Mouse (Mus musculus) hindbrain, embryonic 10.5 days (tissue): ENCODE data around the gene Cideb. TPM values are rescaled to one million over a fixed set of nuclear protein-coding genes. Genes with fewer than 3 reads are reported as not detected.
"Not testable (repeated sequence)": the region's sequence is repeated elsewhere in the genome, so short reads cannot be mapped to it uniquely, and the experiment has no call there.

Experiments used
- DNase-seq: peaks from one replicate; pipeline ENCODE4 v3.0.0-alpha.2; 2017; ENCODE audit warnings: low spot score
- H3K27ac ChIP-seq: fragments of 300-500 bp; sonication (generic); 2 replicates; pipeline ENCODE4 v1.5.1; 2016; ENCODE audit warnings: mild to moderate bottlenecking, moderate library complexity
- H3K27me3 ChIP-seq: fragments of 300-500 bp; sonication (generic); 2 replicates; pipeline ENCODE4 v1.6.1; 2016; ENCODE audit warnings: mild to moderate bottlenecking; ENCODE audit not compliant: poor library complexity, insufficient read depth, severe bottlenecking
- H3K36me3 ChIP-seq: fragments of 300-500 bp; sonication (generic); 2 replicates; pipeline ENCODE4 v1.6.1; 2016; ENCODE audit warnings: mild to moderate bottlenecking, moderate library complexity
- H3K4me1 ChIP-seq: fragments of 300-500 bp; sonication (generic); replicated peaks from 2 replicates; pipeline ENCODE4 v1.6.1; 2016; ENCODE audit warnings: mild to moderate bottlenecking
- H3K4me3 ChIP-seq: fragments of 300-500 bp; sonication (generic); 2 replicates; pipeline ENCODE4 v1.5.1; 2016; ENCODE audit warnings: mild to moderate bottlenecking, moderate library complexity
- H3K9me3 ChIP-seq: fragments of 300-500 bp; sonication (generic); 2 replicates; pipeline ENCODE4 v1.6.1; 2016; ENCODE audit warnings: mild to moderate bottlenecking, moderate library complexity
- WGBS: fragments of 180-500 bp; shearing (Covaris S2); methylation state at CpG from one replicate; pipeline ENCODE4 v1.1.7; 2016; 5-methylcytosine and 5-hydroxymethylcytosine counted together
- polyA plus RNA-seq: library from polyadenylated mRNA; unstranded; fragments of >200 nt; fragmentation: Nextera tagmentation; extraction: Ambion mirVana; gene quantifications from 2 replicates; pipeline ENCODE4 v1.2.1, GENCODE M21; 2016

Cideb gene
- polyA plus RNA-seq, 1 experiment from 2014 or later: not detected

- H3K9me3 ChIP-seq, H3K27ac ChIP-seq, H3K4me3 ChIP-seq: not testable (repeated sequence)
- WGBS: 0% methylated on average over 6 of the region's 6 CpGs
- Histone ChIP-seq H3K36me3 (peaks cover 19% of the 10 kb centered on the region), H3K4me1 (peaks cover 17% of the 10 kb centered on the region), H3K27me3 (peaks cover 51% of the 10 kb centered on the region)
- DNase-seq: peak; percentile 87
Observed at GRCm38 (mm10) chr14:55760156-55760555, 1.9 kb upstream of the Cideb start.

DNA sequence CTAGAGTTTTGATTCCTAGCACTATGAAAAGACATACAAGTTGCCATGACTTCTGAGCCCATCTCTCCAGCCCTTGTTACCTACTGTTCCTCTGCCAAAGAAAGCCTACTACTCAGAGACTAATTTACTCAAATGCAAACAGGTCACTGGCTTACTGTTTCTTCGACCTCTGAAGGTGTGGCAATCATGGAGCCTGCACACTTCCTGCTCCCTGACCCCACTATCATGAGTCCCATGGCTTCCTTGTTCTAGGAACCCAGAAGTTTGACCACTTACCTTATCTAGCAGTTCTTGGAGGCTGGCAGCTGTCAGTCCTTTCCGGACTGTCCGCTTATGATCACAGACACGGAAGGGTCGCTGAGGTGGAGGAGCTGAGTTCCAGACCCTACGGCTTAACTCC lies 692 bp downstream of the Cideb start:
- DNase-seq: no peak
- Histone ChIP-seq H3K27ac (no peak overlapping the region), H3K4me1 (peaks cover 12% of the 10 kb centered on the region), H3K36me3 (peaks cover 44% of the 10 kb centered on the region), H3K27me3 (peaks cover 25% of the 10 kb centered on the region), H3K9me3 (no peaks in the 10 kb centered on the region), H3K4me3 (no peak overlapping the region)
- WGBS: 89% methylated on average over 6 of the region's 6 CpGs

GRCm38 (mm10) chr14:55747051-55747847 lies 11.0 kb downstream of the Cideb start:
- DNase-seq: no peak
- H3K27me3 ChIP-seq: no peaks in the 10 kb centered on the region
- no peak overlapping the region for H3K27ac ChIP-seq
- H3K9me3 ChIP-seq: no peaks in the 10 kb centered on the region
- 92% methylated on average over 10 of the region's 10 CpGs for WGBS
- peak overlapping the region; percentile 92 for H3K4me3 ChIP-seq
- peaks cover 34% of the 10 kb centered on the region for H3K4me1 ChIP-seq
- H3K36me3 ChIP-seq: peaks cover 52% of the 10 kb centered on the region

- Histone ChIP-seq H3K27me3 (no peaks in the 10 kb centered on the region), H3K27ac (peak overlapping the region; percentile 86), H3K9me3 (no peaks in the 10 kb centered on the region), H3K4me1 (peaks cover 34% of the 10 kb centered on the region), H3K36me3 (peaks cover 45% of the 10 kb centered on the region), H3K4me3 (peak overlapping the region; percentile 92)
- WGBS: under 1% methylated on average over 31 of the region's 31 CpGs
- no peak for DNase-seq
Observed at GRCm38 (mm10) chr14:55745861-55746237, 12.4 kb downstream of the Cideb start.

DNA sequence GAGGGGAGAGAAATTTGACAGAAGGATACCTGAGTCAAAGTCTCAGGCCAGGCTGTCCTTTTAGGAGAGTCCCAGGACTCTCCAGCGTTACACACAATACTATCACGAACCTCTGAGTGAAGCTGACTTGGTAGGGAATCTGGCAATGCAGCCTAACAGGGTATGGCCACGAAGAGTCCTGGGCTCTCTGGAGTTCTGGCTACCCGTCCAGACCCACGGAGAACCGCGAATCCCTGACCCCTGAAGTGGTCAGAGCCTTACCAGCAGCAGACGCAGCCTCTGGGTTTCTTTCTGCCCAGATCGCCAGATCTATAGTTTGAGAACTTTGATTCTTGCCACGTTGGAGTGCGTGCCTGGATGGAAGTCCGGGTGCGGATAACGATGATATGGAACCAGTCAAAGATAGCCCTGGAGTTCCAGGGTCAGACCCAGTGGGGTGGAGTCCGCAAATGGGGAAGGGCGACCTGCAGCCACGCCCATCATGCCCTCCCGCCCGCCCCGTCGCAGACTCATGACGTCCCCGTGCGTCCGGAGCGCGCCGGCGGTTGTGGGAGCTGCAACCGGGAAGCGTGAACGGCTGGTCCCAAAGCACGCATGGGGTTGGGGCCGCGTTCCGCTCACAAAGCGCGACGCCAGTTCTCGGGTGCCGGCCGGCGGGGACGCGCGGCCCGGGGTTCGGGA lies 12.9 kb downstream of the Cideb start, which contains the start of the genes Dhrs1 and Nop9:
Gene Dhrs1 (minus strand): TSS at position 511 of the 681 bp plus-strand sequence.
Gene Nop9 (plus strand): TSS at position 514 of the 681 bp plus-strand sequence.
- no peaks in the 10 kb centered on the region for H3K9me3 ChIP-seq
- 2% methylated on average over 48 of the region's 48 CpGs for WGBS
- H3K27me3 ChIP-seq: no peaks in the 10 kb centered on the region
- H3K4me1 ChIP-seq: peaks cover 34% of the 10 kb centered on the region
- DNase-seq: peak; percentile 93
- peaks cover 45% of the 10 kb centered on the region for H3K36me3 ChIP-seq
- peak within 1 kb of the TSS; percentile 92 for H3K4me3 ChIP-seq
- H3K27ac ChIP-seq: peak within 1 kb of the TSS; percentile 86

DNA sequence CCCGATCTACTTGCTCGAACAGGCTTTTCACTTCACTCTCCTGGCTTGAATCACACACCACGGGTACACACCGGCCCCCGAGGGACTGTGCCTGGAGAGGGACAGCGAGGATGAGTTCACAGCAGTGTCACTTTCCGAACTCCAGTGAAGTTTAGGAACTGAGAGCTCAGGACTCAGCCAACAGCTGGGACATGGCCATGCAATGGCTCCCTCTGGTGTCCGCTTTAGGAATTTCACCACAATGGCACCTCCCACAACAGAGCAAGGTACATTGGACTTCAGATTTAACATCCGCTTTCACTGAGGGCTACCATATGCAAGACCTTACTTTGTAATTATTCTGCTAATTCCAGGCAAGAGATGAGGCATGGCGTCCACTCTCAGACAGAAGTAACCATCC lies 14.5 kb downstream of the Cideb start:
- DNase-seq: peak; percentile 85
- peaks cover 45% of the 10 kb centered on the region for H3K36me3 ChIP-seq
- H3K4me3 ChIP-seq: no peak overlapping the region
- H3K27ac ChIP-seq: no peak overlapping the region
- no peaks in the 10 kb centered on the region for H3K9me3 ChIP-seq
- WGBS: 25% methylated on average over 10 of the region's 10 CpGs
- peaks cover 34% of the 10 kb centered on the region for H3K4me1 ChIP-seq
- no peaks in the 10 kb centered on the region for H3K27me3 ChIP-seq

DNA sequence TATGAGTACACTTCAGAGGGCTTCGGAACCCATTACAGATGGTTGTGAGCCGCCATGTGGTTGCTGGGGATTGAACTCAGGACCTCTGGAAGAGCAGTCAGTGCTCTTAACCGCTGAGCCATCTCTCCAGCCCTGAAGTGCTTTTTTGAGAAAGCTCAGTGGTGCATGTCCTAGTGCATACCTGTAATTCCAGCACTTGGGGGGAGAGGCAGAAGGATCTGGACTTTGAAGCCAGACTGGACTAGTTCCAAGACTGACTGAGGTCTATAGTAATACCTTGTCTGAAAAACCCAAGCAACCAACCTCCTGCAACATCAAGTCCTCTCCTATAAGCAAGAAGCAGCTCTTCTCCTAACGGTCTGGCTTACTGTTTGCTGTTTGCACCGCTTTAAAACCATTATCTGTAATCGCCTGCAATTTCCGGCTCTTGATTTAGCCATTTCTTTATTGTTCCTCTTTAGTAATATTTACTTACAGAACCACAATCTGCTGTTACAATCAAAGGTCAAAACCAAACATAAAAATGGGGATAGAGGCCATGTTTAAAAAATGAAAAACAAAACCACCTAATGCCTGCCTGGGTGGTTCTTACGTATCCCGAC lies 21.1 kb downstream of the Cideb start:
- Histone ChIP-seq H3K36me3 (peaks cover 35% of the 10 kb centered on the region), H3K9me3 (no peaks in the 10 kb centered on the region), H3K4me1 (no peaks in the 10 kb centered on the region), H3K27me3 (0 out of 2 replicates have a peak, but pooled peaks cover 7% of the 10 kb centered on the region), H3K4me3 (no peak overlapping the region), H3K27ac (no peak overlapping the region)
- DNase-seq: no peak
- WGBS: 86% methylated on average over 9 of the region's 9 CpGs

DNA sequence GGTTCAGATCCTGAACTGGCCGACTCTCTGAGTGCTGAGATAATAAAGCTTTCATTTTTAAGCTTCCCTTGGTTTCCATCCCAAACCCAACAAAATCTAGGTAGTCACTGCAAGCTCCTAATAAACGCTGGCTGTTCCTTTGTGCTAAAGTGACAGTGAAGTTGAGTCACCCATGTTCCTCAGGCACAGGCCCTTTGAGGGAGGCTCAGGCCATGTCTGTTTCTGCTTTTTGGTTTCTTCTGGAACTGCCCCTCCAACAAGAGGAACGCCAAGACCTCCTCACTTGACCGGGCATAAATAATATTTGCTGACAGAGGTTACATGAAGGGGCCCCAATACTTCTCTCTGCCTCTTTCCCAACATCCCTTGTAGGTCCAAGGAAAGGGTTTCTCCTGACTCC lies 22.5 kb downstream of the Cideb start:
- Histone ChIP-seq H3K4me3 (no peak overlapping the region), H3K27me3 (0 out of 2 replicates have a peak, but pooled peaks cover 7% of the 10 kb centered on the region), H3K9me3 (no peaks in the 10 kb centered on the region), H3K36me3 (peaks cover 27% of the 10 kb centered on the region), H3K27ac (no peak overlapping the region), H3K4me1 (no peaks in the 10 kb centered on the region)
- no peak for DNase-seq
- WGBS: 83% methylated on average over 4 of the region's 4 CpGs

GRCm38 (mm10) chr14:55735334-55735733 lies 22.9 kb downstream of the Cideb start:
- Histone ChIP-seq H3K27me3 (0 out of 2 replicates have a peak, but pooled peaks cover 7% of the 10 kb centered on the region), H3K4me3 (no peak overlapping the region), H3K4me1 (no peaks in the 10 kb centered on the region), H3K36me3 (peaks cover 23% of the 10 kb centered on the region), H3K9me3 (no peaks in the 10 kb centered on the region), H3K27ac (no peak overlapping the region)
- 75% methylated on average over 3 of the region's 3 CpGs for WGBS
- no peak for DNase-seq

- WGBS: 79% methylated on average over 7 of the region's 7 CpGs
- DNase-seq: no peak
- H3K4me1 ChIP-seq: no peaks in the 10 kb centered on the region
- H3K27me3 ChIP-seq: 0 out of 2 replicates have a peak, but pooled peaks cover 7% of the 10 kb centered on the region
- no peaks in the 10 kb centered on the region for H3K9me3 ChIP-seq
- no peak overlapping the region for H3K27ac ChIP-seq
- peaks cover 18% of the 10 kb centered on the region for H3K36me3 ChIP-seq
- no peak overlapping the region for H3K4me3 ChIP-seq
Observed at GRCm38 (mm10) chr14:55734869-55735268, 23.4 kb downstream of the Cideb start.

DNA sequence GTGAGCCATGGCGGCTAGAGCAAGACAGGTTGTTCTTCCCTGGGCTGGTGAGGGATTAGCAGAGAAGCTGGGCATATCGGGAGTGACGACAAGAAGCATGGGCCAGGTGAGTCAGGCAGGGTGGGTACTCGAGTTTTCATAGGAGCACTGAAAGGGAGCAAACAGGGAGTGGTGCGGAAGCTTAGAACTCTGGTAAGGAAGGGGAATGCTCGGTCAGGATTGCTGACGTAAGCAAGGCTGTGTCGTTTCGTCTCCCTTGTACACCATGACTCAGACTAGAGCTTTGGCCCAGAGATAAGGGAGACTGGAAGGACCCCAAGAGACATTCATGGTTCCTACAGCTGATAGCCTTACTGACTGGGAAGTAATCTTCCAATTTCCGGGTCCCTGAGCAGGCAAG lies 24.4 kb downstream of the Cideb start:
- WGBS: 78% methylated on average over 10 of the region's 10 CpGs
- Histone ChIP-seq H3K27ac (no peak overlapping the region), H3K27me3 (0 out of 2 replicates have a peak, but pooled peaks cover 7% of the 10 kb centered on the region), H3K4me1 (no peaks in the 10 kb centered on the region), H3K36me3 (peaks cover 8% of the 10 kb centered on the region), H3K9me3 (no peaks in the 10 kb centered on the region), H3K4me3 (no peak overlapping the region)
- no peak for DNase-seq

- DNase-seq: no peak
Observed at GRCm38 (mm10) chr14:55730531-55731032, 27.7 kb downstream of the Cideb start.

More at GRCm38 (mm10) chr14:55730531-55731032, 27.7 kb downstream of the Cideb start:
- Histone ChIP-seq H3K27me3 (0 out of 2 replicates have a peak, but pooled peaks cover 7% of the 10 kb centered on the region), H3K27ac (no peak overlapping the region), H3K36me3 (no peaks in the 10 kb centered on the region), H3K4me3 (no peak overlapping the region), H3K4me1 (no peaks in the 10 kb centered on the region), H3K9me3 (no peaks in the 10 kb centered on the region)
- WGBS: 90% methylated on average over 7 of the region's 7 CpGs
